Mouse (Mus musculus) cerebellum, postnatal 14 days (tissue): ENCODE data around the gene Cntnap2.

Source experiments
- DNase-seq, 2 experiments: peaks; one replicate each; pipeline ENCODE4 v3.0.0; 2021; ENCODE audit warnings: mixed read lengths in 2 of 2

Gene Cntnap2

GRCm38 (mm10) chr6:45345396-45345795 is 286.2 kb downstream of the Cntnap2 start:
- no peak for DNase-seq

GRCm38 (mm10) chr6:45345953-45346352 is 286.8 kb downstream of the Cntnap2 start:
- DNase-seq = no peak

- DNase-seq = peak; percentile 57 to 77
These were observed 307.3 kb downstream of the Cntnap2 start for GRCm38 (mm10) chr6:45366442-45366841.

GRCm38 (mm10) chr6:45381126-45381525 is 322.0 kb downstream of the Cntnap2 start:
- DNase-seq = peak; percentile 44 to 74

- DNase-seq = peak; percentile 34 to 36
These were observed 329.9 kb downstream of the Cntnap2 start for GRCm38 (mm10) chr6:45389034-45389433.

GRCm38 (mm10) chr6:45413629-45414028 is 354.5 kb downstream of the Cntnap2 start:
- DNase-seq = no peak

- DNase-seq = peak in 1 of 2 experiments; percentile 26
These were observed 396.3 kb downstream of the Cntnap2 start for GRCm38 (mm10) chr6:45455424-45455823.

GRCm38 (mm10) chr6:45518221-45518620 is 459.1 kb downstream of the Cntnap2 start:
- peak in 1 of 2 experiments; percentile 29 for DNase-seq

GRCm38 (mm10) chr6:45536999-45537398 is 477.8 kb downstream of the Cntnap2 start:
- DNase-seq = peak in 1 of 2 experiments; percentile 10

- DNase-seq = peak; percentile 5 to 44
These were observed 485.2 kb downstream of the Cntnap2 start for GRCm38 (mm10) chr6:45544319-45544875.

GRCm38 (mm10) chr6:45559724-45560123 is 500.6 kb downstream of the Cntnap2 start:
- no peak for DNase-seq

GRCm38 (mm10) chr6:45584467-45585094 is 525.4 kb downstream of the Cntnap2 start:
- DNase-seq = peak; percentile 85 to 90

- no peak for DNase-seq
These were observed 529.9 kb downstream of the Cntnap2 start for GRCm38 (mm10) chr6:45589084-45589483.

GRCm38 (mm10) chr6:45647017-45647416 is 587.9 kb downstream of the Cntnap2 start:
- peak; percentile 20 to 25 for DNase-seq

- no peak for DNase-seq
These were observed 589.3 kb downstream of the Cntnap2 start for GRCm38 (mm10) chr6:45648419-45648818.

- DNase-seq = no peak
These were observed 641.1 kb downstream of the Cntnap2 start for GRCm38 (mm10) chr6:45700287-45700686.

- DNase-seq = no peak
These were observed 732.5 kb downstream of the Cntnap2 start for GRCm38 (mm10) chr6:45791612-45792011.

GRCm38 (mm10) chr6:45841626-45842341 is 782.6 kb downstream of the Cntnap2 start:
- DNase-seq = no peak

- DNase-seq = no peak
These were observed 784.6 kb downstream of the Cntnap2 start for GRCm38 (mm10) chr6:45843736-45844135.

- DNase-seq = no peak
These were observed 812.3 kb downstream of the Cntnap2 start for GRCm38 (mm10) chr6:45871409-45871992.

- no peak for DNase-seq
These were observed 826.3 kb downstream of the Cntnap2 start for GRCm38 (mm10) chr6:45885486-45885885.

GRCm38 (mm10) chr6:45887901-45888300 is 828.7 kb downstream of the Cntnap2 start:
- DNase-seq = no peak

GRCm38 (mm10) chr6:45938263-45938662 is 879.1 kb downstream of the Cntnap2 start:
- no peak for DNase-seq

GRCm38 (mm10) chr6:45938775-45939174 is 879.6 kb downstream of the Cntnap2 start:
- no peak for DNase-seq
